Mouse (Mus musculus) lung, postnatal 0 days (tissue): ENCODE results near the gene Greb1.

Source experiments
- CTCF ChIP-seq: IDR thresholded peaks from 2 replicates; pipeline ENCODE4 v1.5.1; 2016; ENCODE audit warnings: antibody characterized with exemption, mild to moderate bottlenecking
- EP300 ChIP-seq: IDR thresholded peaks from 2 replicates; pipeline ENCODE4 v1.6.1; 2016; ENCODE audit warnings: antibody characterized with exemption, mild to moderate bottlenecking, control low read depth

DNA sequence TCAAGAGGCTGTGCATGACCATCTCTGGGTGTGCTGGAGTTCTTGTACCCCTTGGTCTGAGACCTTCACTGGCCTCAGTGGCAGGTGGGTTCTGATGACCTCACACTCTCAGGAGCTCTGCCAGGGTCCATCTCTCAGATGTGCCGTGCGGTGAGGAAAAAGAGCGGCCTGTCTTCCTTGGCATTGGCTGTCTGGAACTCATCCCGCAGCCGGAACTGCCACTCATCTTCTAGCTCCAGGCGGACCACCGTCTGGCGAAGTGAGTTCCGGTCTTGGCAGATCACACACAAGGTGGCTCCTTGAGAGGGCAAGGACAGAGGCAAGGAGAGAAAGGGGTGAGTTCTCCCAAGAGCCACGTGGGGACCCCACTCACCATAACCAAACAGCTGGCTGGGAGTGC is 128.4 kb downstream of the Greb1 start:
- TF ChIP-seq EP300 (no peak), CTCF (no peak)
